Mouse (Mus musculus) liver, postnatal 0 days (tissue): ENCODE measurements around the gene Lhb.
A peak's percentile ranks its signal among the peaks of the same experiment; 100 is the strongest.
"Not testable (repeated sequence)": the region's sequence is repeated elsewhere in the genome, so short reads cannot be mapped to it uniquely, and the experiment has no call there.

Source experiments
- CTCF ChIP-seq: sonication (generic); IDR thresholded peaks from 2 replicates; pipeline ENCODE4 v1.5.1; 2016; ENCODE audit warnings: antibody characterized with exemption, low read depth
- EP300 ChIP-seq: IDR thresholded peaks from 2 replicates; pipeline ENCODE4 v1.6.1; 2016; ENCODE audit warnings: antibody characterized with exemption, low read depth, mild to moderate bottlenecking

- peak; percentile 42 for TF ChIP-seq CTCF
- not testable (repeated sequence) for TF ChIP-seq EP300
Observed at GRCm38 (mm10) chr7:45396337-45396775, 24.3 kb upstream of the Lhb start.
